Mouse (Mus musculus): ENCODE results near the gene Llcfc1. TPM values are rescaled to one million over a fixed set of nuclear protein-coding genes. Genes with fewer than 3 reads are reported as not detected.

The Llcfc1 gene
- polyA plus RNA-seq, 1 experiment from 2014 or later, result 0.57 TPM

GRCm38 (mm10) chr6:41727989-41728609, 43.9 kb downstream of the Llcfc1 start:
- no peak for ATAC-seq (ENCODE audit: insufficient read depth, low FRiP score)
- 68% methylated on average over 1 of the region's 1 CpGs for WGBS
- H3K9me3 ChIP-seq (replicated peaks; ENCODE audit: control insufficient read depth, low read length), result no peaks in the 10 kb centered on the region
- H3K4me1 ChIP-seq (ENCODE audit: control insufficient read depth, insufficient read depth, low read length), result no peaks in the 10 kb centered on the region
- no peak overlapping the region for H3K4me3 ChIP-seq (replicated peaks; ENCODE audit: low read length)
- no peaks in the 10 kb centered on the region for H3K36me3 ChIP-seq (ENCODE audit: control insufficient read depth, insufficient read depth, low read length)
- no peak overlapping the region for H3K27ac ChIP-seq (ENCODE audit: low read length)
- H3K9ac ChIP-seq (ENCODE audit: low read length), result no peak overlapping the region
- H3K4me2 ChIP-seq (ENCODE audit: low read depth, low read length), result no peak overlapping the region
- H3K27me3 ChIP-seq (ENCODE audit: control insufficient read depth, insufficient read depth, low read length), result no peaks in the 10 kb centered on the region

GRCm38 (mm10) chr6:41734719-41735470, 50.7 kb downstream of the Llcfc1 start:
- WGBS, result 87% methylated on average over 5 of the region's 5 CpGs

More at GRCm38 (mm10) chr6:41734719-41735470, 50.7 kb downstream of the Llcfc1 start:
- Histone ChIP-seq H3K27me3 (ENCODE audit: control insufficient read depth, insufficient read depth, low read length) (no peaks in the 10 kb centered on the region), H3K36me3 (ENCODE audit: control insufficient read depth, insufficient read depth, low read length) (no peaks in the 10 kb centered on the region), H3K9me3 (replicated peaks; ENCODE audit: control insufficient read depth, low read length) (no peaks in the 10 kb centered on the region), H3K9ac (ENCODE audit: low read length) (no peak overlapping the region), H3K4me1 (ENCODE audit: control insufficient read depth, insufficient read depth, low read length) (no peaks in the 10 kb centered on the region), H3K4me3 (replicated peaks; ENCODE audit: low read length) (no peak overlapping the region), H3K4me2 (ENCODE audit: low read depth, low read length) (no peak overlapping the region), H3K27ac (ENCODE audit: low read length) (no peak overlapping the region)
- ATAC-seq (ENCODE audit: insufficient read depth, low FRiP score), result no peak

Other genes starting within 250 kb of the Llcfc1 start
- 114 and 181 TPM in 2 replicates for gene Gm10334, start 238.3 kb upstream of the Llcfc1 start, polyA plus RNA-seq (2015; fragmentation: Nextera tagmentation; extraction: Ambion mirVana)
- 456 and 532 TPM in 2 replicates for gene Prss1, start 225.5 kb upstream of the Llcfc1 start, polyA plus RNA-seq (2015; fragmentation: Nextera tagmentation; extraction: Ambion mirVana)
- gene Prss2, start 162.6 kb upstream of the Llcfc1 start, polyA plus RNA-seq (2015; fragmentation: Nextera tagmentation; extraction: Ambion mirVana), result 197 and 293 TPM in 2 replicates
- 11.0 and 11.7 TPM in 2 replicates for gene Ephb6, start 78.9 kb upstream of the Llcfc1 start, polyA plus RNA-seq (2015; fragmentation: Nextera tagmentation; extraction: Ambion mirVana)
- gene Trpv6, start 48.0 kb upstream of the Llcfc1 start, polyA plus RNA-seq (2015; fragmentation: Nextera tagmentation; extraction: Ambion mirVana), result 10.0 and 10.9 TPM in 2 replicates
- 0.06 TPM in 1 of 2 replicates, not detected in the other for gene Trpv5, start 3.7 kb upstream of the Llcfc1 start, polyA plus RNA-seq (2015; fragmentation: Nextera tagmentation; extraction: Ambion mirVana)
- gene Kel, start 19.9 kb downstream of the Llcfc1 start, polyA plus RNA-seq (2015; fragmentation: Nextera tagmentation; extraction: Ambion mirVana), result 9.7 and 12.7 TPM in 2 replicates
- not detected in 2 replicates for gene Olfr459, start 90.7 kb downstream of the Llcfc1 start, polyA plus RNA-seq (2015; fragmentation: Nextera tagmentation; extraction: Ambion mirVana)
- gene Pip, start 163.1 kb downstream of the Llcfc1 start, polyA plus RNA-seq (2015; fragmentation: Nextera tagmentation; extraction: Ambion mirVana), result not detected in 2 replicates
- not detected in 2 replicates for gene Sval2, start 168.6 kb downstream of the Llcfc1 start, polyA plus RNA-seq (2015; fragmentation: Nextera tagmentation; extraction: Ambion mirVana)